In genomic region chr19:4440222-4440621, GRCm38 (mm10) we compare ENCODE assay signal across 9 mouse cellular contexts. TPM values are rescaled to one million over a fixed set of nuclear protein-coding genes. Genes with fewer than 3 reads are reported as not detected.
DNase-seq lines count a peak whose midpoint lies in the region; ATAC-seq and TF ChIP-seq lines count a peak whose summit lies in the region.
"Had no signal": no experiment of that assay in that cellular context is flagged by ENCODE, and none has a peak within 500 bp of the region (broad histone marks: within the 10 kb centered on the region; RNA-seq: fewer than 3 reads in every experiment).

No protein-coding gene starts in this region.

- peaks cover 35% of the 10 kb centered on the region for H3K4me1 ChIP-seq in intestine, embryonic 16.5 days (ENCODE audit: control insufficient read depth, insufficient read depth, low read length)
- H3K4me1 ChIP-seq in liver, postnatal 0 days (ENCODE audit: insufficient read depth): peaks cover 18% of the 10 kb centered on the region

- no peaks in the 10 kb centered on the region for H3K36me3 ChIP-seq in intestine, embryonic 16.5 days (ENCODE audit: control insufficient read depth, insufficient read depth, low read length)
- no peaks in the 10 kb centered on the region for H3K36me3 ChIP-seq in liver, postnatal 0 days (replicated peaks; ENCODE audit: insufficient read depth, low read length)

- 8% methylated on average over 8 of the region's 8 CpGs for WGBS in intestine, embryonic 16.5 days
- WGBS in liver, postnatal 0 days (ENCODE audit: insufficient replicate concordance): 11% methylated on average over 8 of the region's 8 CpGs

- peak overlapping the region; percentile 38; the same call in 1 of the 2 replicates for H3K27ac ChIP-seq in intestine, embryonic 16.5 days (ENCODE audit: low read length)
- peak overlapping the region; percentile 89 for H3K27ac ChIP-seq in liver, postnatal 0 days (ENCODE audit: low read depth)

- no peak overlapping the region for H3K9ac ChIP-seq in intestine, embryonic 16.5 days (ENCODE audit: low read depth, low read length)
- no peak overlapping the region for H3K9ac ChIP-seq in liver, postnatal 0 days (replicated peaks)

- H3K4me3 ChIP-seq in intestine, embryonic 16.5 days (ENCODE audit: low read length): peak overlapping the region; percentile 79
- H3K4me3 ChIP-seq in liver, postnatal 0 days (ENCODE audit: low read depth, low read length): no peak overlapping the region

- no peak for TF ChIP-seq CTCF in liver, postnatal 0 days (IDR thresholded peaks at IDR 0.05; ENCODE audit: low read depth)

- no peak for TF ChIP-seq EP300 in liver, postnatal 0 days (IDR thresholded peaks at IDR 0.05; ENCODE audit: low read depth)

- peak overlapping the region; percentile 88 for H3K4me2 ChIP-seq in intestine, embryonic 16.5 days (ENCODE audit: low read depth, low read length)
- peak overlapping the region; percentile 81 for H3K4me2 ChIP-seq in liver, postnatal 0 days (ENCODE audit: low read depth, low read length)

- H3K9me3 ChIP-seq in intestine, embryonic 16.5 days (ENCODE audit: control insufficient read depth, low read length): no peaks in the 10 kb centered on the region
- H3K9me3 ChIP-seq in liver, postnatal 0 days (ENCODE audit: low read length): no peaks in the 10 kb centered on the region

- no peaks in the 10 kb centered on the region for H3K27me3 ChIP-seq in intestine, embryonic 16.5 days (replicated peaks; ENCODE audit: control insufficient read depth, insufficient read depth, low read length)
- H3K27me3 ChIP-seq in liver, postnatal 0 days (ENCODE audit: insufficient read depth, low read length): peaks cover 16% of the 10 kb centered on the region

- no peak for ATAC-seq in intestine, embryonic 16.5 days
- ATAC-seq in liver, postnatal 0 days: no peak

- peak; percentile 42 to 57 for DNase-seq in heart, adult 18-20 months
- no peak for DNase-seq in heart, postnatal 25 days (ENCODE audit: low spot score)
- DNase-seq in embryo, embryonic 10 days (ENCODE audit: low spot score): peak; percentile 70
- DNase-seq in liver, postnatal 0 days: peak; percentile 51
- DNase-seq in left cerebral cortex, adult 8-10 months (ENCODE audit: low spot score in 2 of 2): no peak
- no peak for DNase-seq in cerebellum, postnatal 36 days
- no peak for DNase-seq in layer of hippocampus, postnatal 14 days (ENCODE audit: low spot score in 2 of 2)

- intact Hi-C loops in heart, postnatal 25 days (cut with DNase I): no loop called here

RNA-seq across cellular contexts. Expression of gene Rhod, which starts 1.0 kb away (rescaled TPM):
- 1 to 10 TPM; 5.4 to 5.8 TPM for total RNA-seq in heart, adult 18-20 months (2021)
- 1 to 10 TPM; 4.6 to 6.4 TPM for total RNA-seq in heart, postnatal 25 days (2021)
- polyA plus RNA-seq in intestine, embryonic 16.5 days (2015; fragmentation: Nextera tagmentation; extraction: Ambion mirVana): 24.1 and 28.2 TPM in 2 replicates
- 14.8 and 19.0 TPM in 2 replicates for polyA plus RNA-seq in liver, postnatal 0 days (2015; fragmentation: Nextera tagmentation; extraction: Ambion mirVana)
- total RNA-seq in left cerebral cortex, adult 8-10 months (2022): 1 to 10 TPM in 1 of 4 experiments, under 1 TPM in 3; 0.30 to 1.5 (median 0.47) TPM
- total RNA-seq in layer of hippocampus, postnatal 14 days (2021): 1 to 10 TPM; 2.0 to 2.2 TPM
- total RNA-seq: neutrophil, adult 5-6 weeks had no signal

RNA-seq across cellular contexts. Expression of gene Syt12, which starts 37.0 kb away (rescaled TPM):
- 1 to 10 TPM; 4.2 to 7.2 TPM for total RNA-seq in heart, adult 18-20 months (2021)
- total RNA-seq in heart, postnatal 25 days (2021): 1 to 10 TPM; 5.0 to 6.7 TPM
- 0.34 and 0.36 TPM in 2 replicates for polyA plus RNA-seq in intestine, embryonic 16.5 days (2015; fragmentation: Nextera tagmentation; extraction: Ambion mirVana)
- polyA plus RNA-seq in liver, postnatal 0 days (2015; fragmentation: Nextera tagmentation; extraction: Ambion mirVana): 0.15 and 0.19 TPM in 2 replicates
- 10 to 100 TPM; 37.0 to 40.8 (median 38.8) TPM for total RNA-seq in left cerebral cortex, adult 8-10 months (2022)
- total RNA-seq in layer of hippocampus, postnatal 14 days (2021): 10 to 100 TPM; 34.7 to 37.7 TPM
- total RNA-seq: neutrophil, adult 5-6 weeks had no signal

RNA-seq across cellular contexts. Expression of gene Kdm2a, which starts 42.1 kb away (rescaled TPM):
- total RNA-seq in heart, adult 18-20 months (2021): 10 to 100 TPM; 34.9 to 44.1 TPM
- 10 to 100 TPM; 35.3 to 44.0 TPM for total RNA-seq in heart, postnatal 25 days (2021)
- polyA plus RNA-seq in intestine, embryonic 16.5 days (2015; fragmentation: Nextera tagmentation; extraction: Ambion mirVana): 31.4 and 34.8 TPM in 2 replicates
- polyA plus RNA-seq in liver, postnatal 0 days (2015; fragmentation: Nextera tagmentation; extraction: Ambion mirVana): 7.8 and 8.5 TPM in 2 replicates
- total RNA-seq in left cerebral cortex, adult 8-10 months (2022): 10 to 100 TPM; 70.9 to 80.3 (median 75.2) TPM
- 10 to 100 TPM; 69.3 to 73.2 TPM for total RNA-seq in layer of hippocampus, postnatal 14 days (2021)

RNA-seq across cellular contexts. Expression of gene 2010003K11Rik, which starts 58.2 kb away (rescaled TPM):
- 1 to 10 TPM in 1 of 2 experiments, not detected in 1; 1.2 TPM for total RNA-seq in heart, adult 18-20 months (2021)
- total RNA-seq in heart, postnatal 25 days (2021): under 1 TPM in 1 of 2 experiments, not detected in 1; 0.22 TPM
- polyA plus RNA-seq in intestine, embryonic 16.5 days (2015; fragmentation: Nextera tagmentation; extraction: Ambion mirVana): 21.6 and 35.7 TPM in 2 replicates
- polyA plus RNA-seq in liver, postnatal 0 days (2015; fragmentation: Nextera tagmentation; extraction: Ambion mirVana): 5.8 and 7.6 TPM in 2 replicates
- total RNA-seq in left cerebral cortex, adult 8-10 months (2022): not detected
- total RNA-seq in layer of hippocampus, postnatal 14 days (2021): not detected
- total RNA-seq: neutrophil, adult 5-6 weeks had no signal

Comparison
In these comparisons a context has a peak if more than half of its experiments do, and no peak if none do; other contexts are left out.
1. DNase-seq: peak in heart, adult 18-20 months (2 of 2), embryo, embryonic 10 days (single experiment) and liver, postnatal 0 days (single experiment); none in heart, postnatal 25 days (single experiment), left cerebral cortex, adult 8-10 months (0 of 2), cerebellum, postnatal 36 days (0 of 2) and layer of hippocampus, postnatal 14 days (0 of 2).
2. RNA of gene Syt12, which starts 37.0 kb away (total RNA-seq): 37.0 to 40.8 TPM in left cerebral cortex, adult 8-10 months and 34.7 to 37.7 TPM in layer of hippocampus, postnatal 14 days; 4.2 to 7.2 TPM in heart, adult 18-20 months and 5.0 to 6.7 TPM in heart, postnatal 25 days; every median in the first group is over 4 times any median in the second.